Mouse (Mus musculus) right cerebral cortex, postnatal 4 days (tissue): ENCODE measurements at regions not wholly inside any gene's neighbourhood (a gene's known extent, or its start where the extent isn't known, plus 50 kb on each side); places are given as distances from the start of the nearest gene placed in this dataset.
"Not testable (repeated sequence)": the region's sequence is repeated elsewhere in the genome, so short reads cannot be mapped to it uniquely, and the experiment has no call there.

ENCODE experiments used
- DNase-seq: peaks from one replicate; pipeline ENCODE4 v3.0.0-alpha.2; 2022

GRCm38 (mm10) chr17:13555311-13556059, 201.1 kb downstream of the Tcp10c start:
- DNase-seq, result not testable (repeated sequence)

GRCm38 (mm10) chr17:13556060-13556660, 201.8 kb downstream of the Tcp10c start:
- not testable (repeated sequence) for DNase-seq

DNA sequence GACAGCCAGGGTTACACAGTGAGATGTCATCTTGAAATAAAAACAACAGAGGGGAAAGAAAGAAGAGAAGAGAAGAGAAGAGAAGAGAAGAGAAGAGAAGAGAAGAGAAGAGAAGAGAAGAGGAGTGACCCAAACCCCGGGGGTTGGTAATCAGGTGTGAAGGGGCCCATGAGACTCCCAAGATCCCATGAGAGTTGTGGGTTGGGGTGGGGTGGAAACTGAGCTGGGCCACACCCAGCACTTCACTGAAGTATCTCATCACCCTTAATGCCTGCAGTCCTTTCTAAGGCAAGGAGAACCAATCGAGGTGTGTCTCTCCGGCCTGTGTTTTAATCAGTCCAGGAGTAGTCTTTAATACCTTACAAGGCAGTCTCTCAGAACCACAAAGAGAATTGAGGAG, 201.5 kb upstream of the Afdn start:
- DNase-seq, result no peak

DNA sequence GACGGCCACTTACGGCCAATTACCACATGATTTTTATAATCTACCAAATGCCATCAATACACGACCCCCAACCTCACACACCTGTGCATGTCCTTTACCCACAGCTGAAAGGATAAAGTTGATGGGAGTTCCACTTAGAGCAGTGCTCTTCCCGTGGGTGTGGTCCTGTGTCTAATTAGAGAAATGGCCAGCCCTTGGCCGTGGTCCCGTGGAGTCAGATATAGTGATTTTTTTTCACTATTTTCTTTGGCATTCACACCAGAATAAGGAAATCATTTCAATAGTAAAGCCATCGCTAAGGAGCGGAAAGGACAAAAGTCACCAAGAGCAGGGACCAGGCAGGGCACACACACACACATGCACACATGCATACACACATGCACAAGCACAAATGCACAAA, 199.0 kb upstream of the Afdn start:
- no peak for DNase-seq

- no peak for DNase-seq
Observed at GRCm38 (mm10) chr17:13562974-13563373, 197.4 kb upstream of the Afdn start.

DNA sequence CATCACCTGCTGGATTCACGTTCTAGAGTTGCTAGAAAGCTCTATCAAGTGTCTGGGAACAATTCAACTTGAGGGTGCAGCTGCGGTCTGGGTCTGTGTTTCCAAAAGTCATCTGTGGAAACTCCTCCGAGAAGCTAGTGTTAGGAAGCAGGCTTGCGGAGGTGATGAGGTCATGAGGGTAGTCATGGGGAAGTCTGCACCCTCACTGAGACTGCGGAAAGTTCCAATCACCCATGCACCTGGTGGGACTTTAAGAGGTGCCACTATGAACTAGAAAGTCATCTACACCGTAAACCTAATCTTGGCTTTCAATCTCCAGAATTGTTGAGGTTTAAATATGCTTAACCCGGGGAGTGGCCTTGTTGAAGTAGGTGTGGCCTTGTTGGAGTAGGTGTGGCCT, 195.5 kb upstream of the Afdn start:
- DNase-seq, result no peak

GRCm38 (mm10) chr17:13566680-13567079, 193.7 kb upstream of the Afdn start:
- no peak for DNase-seq

GRCm38 (mm10) chr17:13567183-13567582, 193.2 kb upstream of the Afdn start:
- no peak for DNase-seq

DNA sequence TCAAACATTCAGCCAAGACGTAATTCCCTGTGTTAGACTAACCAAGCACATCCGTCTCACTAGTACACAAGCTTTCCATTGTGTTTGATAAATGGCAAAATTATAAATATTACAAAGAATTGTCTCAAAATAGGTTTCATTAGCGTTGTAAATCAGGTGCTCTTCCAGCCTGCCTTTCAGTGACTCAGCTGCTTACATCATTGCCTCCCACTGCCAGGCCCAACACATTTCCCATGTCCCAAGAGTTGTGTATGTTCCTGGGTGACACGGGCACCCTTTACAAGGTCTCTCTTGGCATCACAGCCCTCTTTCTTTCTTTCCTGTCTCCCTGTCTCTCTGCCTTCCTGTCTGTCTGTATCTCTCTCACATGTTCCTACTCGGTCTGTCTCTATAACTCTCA, 189.5 kb upstream of the Afdn start:
- DNase-seq, result no peak

DNA sequence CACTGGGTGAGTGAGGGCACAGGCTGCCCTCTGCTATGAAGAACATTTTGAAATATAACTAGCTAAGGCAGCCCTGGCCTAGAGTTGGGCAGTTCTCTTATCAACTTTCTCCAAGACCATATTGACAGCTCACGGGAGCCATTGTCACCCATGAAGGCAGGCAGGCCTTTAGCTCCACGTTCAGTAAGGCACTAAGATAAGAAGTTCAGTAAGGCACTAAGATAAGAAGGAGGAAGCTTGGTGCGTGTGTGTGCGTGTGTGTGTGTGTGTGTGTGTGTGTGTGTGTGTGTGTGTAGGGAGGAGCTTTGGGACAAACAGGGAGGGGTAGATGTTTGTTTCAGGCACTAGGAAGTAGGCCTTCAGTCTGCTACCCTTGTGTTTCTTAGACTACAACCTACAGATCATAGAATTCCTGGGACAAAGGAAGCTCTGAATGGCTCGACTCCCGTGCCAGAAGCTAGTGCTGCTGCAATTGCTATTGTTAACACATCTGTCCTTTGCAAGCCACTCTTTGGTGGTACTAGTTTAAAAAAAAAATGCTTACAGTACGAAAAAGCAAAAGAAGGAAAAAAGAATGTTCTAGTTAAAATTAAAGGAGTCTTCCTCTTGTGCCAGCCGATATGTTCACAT, 188.0 kb upstream of the Afdn start:
- DNase-seq, result no peak

DNA sequence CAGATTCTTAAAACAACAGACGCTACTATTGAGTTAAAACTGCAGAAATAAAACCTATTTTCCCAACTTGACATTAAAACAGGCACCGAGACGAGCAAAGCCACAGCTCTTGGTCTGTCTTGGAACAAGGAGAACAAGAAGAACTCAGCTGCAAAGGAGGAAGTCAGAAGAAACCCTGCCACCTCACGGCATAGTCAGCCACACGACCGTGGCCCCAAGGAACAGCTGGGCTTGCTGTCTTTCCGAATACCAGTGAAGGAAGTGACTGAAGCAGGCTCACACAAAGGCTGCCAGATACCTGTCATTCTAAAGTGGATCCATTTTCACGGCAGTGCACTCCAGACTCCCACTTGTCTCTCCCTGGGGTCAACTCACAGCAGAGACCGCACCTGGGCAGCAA, 187.3 kb upstream of the Afdn start:
- DNase-seq, result no peak

- no peak for DNase-seq
Observed at GRCm38 (mm10) chr17:13574122-13574521, 186.2 kb upstream of the Afdn start.

- DNase-seq, result no peak
Observed at GRCm38 (mm10) chr17:13574682-13575444, 185.5 kb upstream of the Afdn start.

- DNase-seq, result no peak
Observed at GRCm38 (mm10) chr17:13577798-13578197, 182.5 kb upstream of the Afdn start.

DNA sequence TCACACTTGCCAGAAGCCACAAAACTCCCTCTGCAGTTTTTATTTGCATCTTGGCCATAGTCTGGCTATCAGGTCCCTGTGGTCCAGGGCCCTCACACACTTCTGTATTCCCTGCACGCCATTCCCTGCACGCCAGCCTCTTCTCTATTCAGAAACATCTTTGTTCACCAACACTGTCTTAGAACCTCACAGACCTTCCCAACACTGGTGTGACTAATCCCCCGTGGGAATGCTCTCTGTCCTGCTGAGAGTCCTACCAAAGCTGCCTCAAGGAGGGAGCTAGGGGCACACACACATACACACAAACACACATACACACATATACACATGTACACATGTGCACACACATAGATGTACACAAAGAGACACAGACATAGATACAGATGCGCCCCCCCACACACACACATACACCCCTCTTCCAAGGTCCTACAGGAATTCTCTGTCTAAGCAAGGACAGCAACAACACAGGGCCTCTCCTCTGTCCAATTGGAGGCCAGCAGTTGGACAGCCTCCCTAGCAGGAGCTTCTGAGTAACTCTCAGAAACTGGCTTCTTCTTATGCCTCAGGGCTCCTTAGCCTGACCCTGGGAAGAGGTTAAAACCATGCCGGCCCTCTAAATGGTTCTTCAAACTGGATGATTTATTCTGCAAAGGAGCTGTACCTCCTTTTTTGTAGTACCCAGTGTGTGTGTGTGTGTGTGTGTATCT, 179.0 kb upstream of the Afdn start:
- DNase-seq, result no peak

- DNase-seq, result no peak
Observed at GRCm38 (mm10) chr17:13581995-13582588, 178.2 kb upstream of the Afdn start.

DNA sequence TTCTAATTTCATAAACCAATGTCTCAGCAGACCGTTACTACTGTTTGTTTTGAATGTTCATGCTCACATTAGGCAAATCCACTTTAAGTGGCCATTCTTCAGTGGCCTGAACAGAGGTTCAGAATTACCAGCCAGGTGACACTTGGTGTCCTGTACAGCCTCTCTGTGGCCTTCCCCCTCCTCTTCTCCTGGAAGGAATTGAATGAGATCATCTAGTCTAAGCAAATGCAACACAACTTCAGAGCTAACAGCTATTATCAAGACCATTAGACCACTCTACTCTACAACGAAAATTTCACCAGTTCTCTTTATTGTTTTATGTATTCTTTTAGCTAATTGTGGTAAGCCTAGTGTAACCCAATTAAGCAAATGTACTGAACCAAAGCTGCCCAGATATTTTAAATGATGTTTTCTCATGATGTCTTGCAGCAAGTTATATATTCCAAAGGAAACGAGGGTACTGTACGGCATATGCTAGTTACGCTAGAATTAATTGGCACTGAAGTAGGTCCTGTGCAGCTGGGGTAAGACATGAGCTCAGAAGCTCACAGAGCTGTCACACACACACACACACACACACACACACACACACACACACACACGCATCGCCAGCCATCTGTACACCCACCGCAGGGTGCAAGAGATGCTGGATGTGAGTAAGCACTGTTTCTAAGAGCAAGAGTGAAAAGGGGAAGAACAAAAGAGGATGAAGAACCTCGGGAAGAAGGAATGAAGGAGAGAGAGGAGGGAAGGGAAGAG, 176.7 kb upstream of the Afdn start:
- DNase-seq, result no peak

- no peak for DNase-seq
Observed at GRCm38 (mm10) chr17:13584394-13584793, 175.9 kb upstream of the Afdn start.

GRCm38 (mm10) chr17:13590240-13590837, 170.0 kb upstream of the Afdn start:
- not testable (repeated sequence) for DNase-seq
